Mouse (Mus musculus) cerebellum, adult 2 months (tissue): Measurements from ENCODE around the gene Pla2g5.

ENCODE experiments used
- CTCF ChIP-seq: fragments of 200-500 bp; IDR thresholded peaks from 2 replicates; pipeline ENCODE4 v1.5.1; 2011; ENCODE audit warnings: low read depth, mild to moderate bottlenecking, control low read depth, low read length, moderate library complexity, borderline replicate concordance; ENCODE audit not compliant: insufficient read depth
- POLR2A ChIP-seq: fragments of 200-500 bp; IDR thresholded peaks from 2 replicates; pipeline ENCODE4 v1.6.1; 2011; ENCODE audit warnings: low read length, control low read depth, borderline replicate concordance; ENCODE audit not compliant: insufficient read depth

- TF ChIP-seq CTCF, result no peak
- TF ChIP-seq POLR2A, result no peak
Measured at GRCm38 (mm10) chr4:138873864-138874263, 10.6 kb upstream of the Pla2g5 start, which contains the start of gene Gm13030.
